Mouse (Mus musculus): Measurements from ENCODE around the gene Arl4d.
"Not testable (repeated sequence)": the region's sequence is repeated elsewhere in the genome, so short reads cannot be mapped to it uniquely, and the experiment has no call there.

DNA sequence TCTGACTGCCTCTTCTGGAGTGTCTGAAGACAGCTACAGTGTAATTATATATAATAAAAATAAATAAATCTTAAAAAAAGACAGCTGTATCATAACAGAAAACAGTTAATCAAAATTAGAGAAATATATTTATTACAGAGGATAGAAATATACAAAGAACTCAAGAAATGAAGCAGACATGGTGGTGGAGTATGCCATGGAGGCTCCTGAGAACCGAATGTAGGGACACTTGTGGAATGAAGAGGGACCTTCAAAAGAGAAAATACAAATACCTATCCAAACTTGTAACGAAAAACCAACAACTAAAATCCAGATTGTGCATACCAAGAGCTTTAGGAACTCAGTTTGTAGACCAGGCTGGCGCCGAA, 20.3 kb upstream of the Arl4d start:
- TF ChIP-seq POLR2A (IDR thresholded peaks at IDR 0.05; ENCODE audit: low read depth, low read length); CTCF (IDR thresholded peaks at IDR 0.05; ENCODE audit: extremely low read depth, insufficient read length, insufficient replicate concordance, low read depth, low read length): not testable (repeated sequence)
